12 mouse cellular contexts compared by ENCODE assay signal in the genomic region with DNA sequence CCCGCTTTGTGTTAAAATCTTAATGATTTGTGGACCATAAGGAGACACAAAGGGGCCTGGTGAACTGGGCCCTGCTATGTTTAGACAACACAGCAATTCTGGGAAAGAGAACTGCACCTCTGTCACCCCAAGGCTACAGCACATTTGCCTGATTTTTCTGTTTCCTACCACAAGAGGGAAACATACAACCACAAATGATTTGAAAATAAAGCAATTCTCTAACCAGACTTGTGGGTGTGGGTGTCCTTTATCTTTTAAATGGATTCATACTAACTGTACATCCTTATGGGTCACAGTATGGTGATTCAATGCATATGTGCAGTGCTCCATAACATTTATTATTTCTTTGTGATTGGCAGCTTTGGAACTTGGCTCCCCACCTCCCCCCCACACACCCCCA. TPM values are rescaled to one million over a fixed set of nuclear protein-coding genes. Genes with fewer than 3 reads are reported as not detected.
DNase-seq lines count a peak whose midpoint lies in the region; ATAC-seq and TF ChIP-seq lines count a peak whose summit lies in the region.
"Had no signal": no experiment of that assay in that cellular context is flagged by ENCODE, and none has a peak within 500 bp of the region (broad histone marks: within the 10 kb centered on the region; RNA-seq: fewer than 3 reads in every experiment).

No protein-coding gene starts in this region.

- H3K9ac ChIP-seq in embryonic facial prominence, embryonic 11.5 days (replicated peaks; ENCODE audit: low read length) = no peak overlapping the region
- H3K9ac ChIP-seq in neural tube, embryonic 11.5 days (ENCODE audit: low read length) = no peak overlapping the region
- H3K9ac ChIP-seq in intestine, embryonic 16.5 days (ENCODE audit: low read depth, low read length) = no peak overlapping the region
- H3K9ac ChIP-seq in stomach, postnatal 0 days (ENCODE audit: low read length) = no peak overlapping the region
- H3K9ac ChIP-seq: heart, embryonic 15.5 days; liver, embryonic 14.5 days had no signal

- peak; percentile 66 for DNase-seq in embryonic facial prominence, embryonic 11.5 days (ENCODE audit: low spot score)
- no peak for DNase-seq in embryonic facial prominence, embryonic 10.5 days (ENCODE audit: low spot score)
- peak; percentile 50 for DNase-seq in neural tube, embryonic 11.5 days (ENCODE audit: low spot score)
- no peak for DNase-seq in neural tube, embryonic 10.5 days (ENCODE audit: extremely low spot score, low spot score)
- no peak for DNase-seq in stomach, postnatal 0 days (ENCODE audit: low spot score)
- no peak for DNase-seq in left cerebral cortex, adult 9 months (ENCODE audit: low spot score in 2 of 2)
- DNase-seq in ovary, postnatal 10 days (ENCODE audit: low spot score) = no peak
- DNase-seq: cerebellum, adult 11 months; spleen, adult 18-20 months had no signal

- TF ChIP-seq CTCF in stomach, postnatal 0 days (IDR thresholded peaks at IDR 0.05; ENCODE audit: low read depth) = peak; percentile 79

- H3K27me3 ChIP-seq in embryonic facial prominence, embryonic 11.5 days (ENCODE audit: control insufficient read depth, insufficient read depth, low read length) = no peaks in the 10 kb centered on the region
- no peaks in the 10 kb centered on the region for H3K27me3 ChIP-seq in embryonic facial prominence, embryonic 10.5 days (replicated peaks; ENCODE audit: low read depth, poor library complexity, severe bottlenecking)
- no peaks in the 10 kb centered on the region for H3K27me3 ChIP-seq in neural tube, embryonic 11.5 days (ENCODE audit: control insufficient read depth, insufficient read depth, low read length)
- no peaks in the 10 kb centered on the region for H3K27me3 ChIP-seq in intestine, embryonic 16.5 days (replicated peaks; ENCODE audit: control insufficient read depth, insufficient read depth, low read length)
- H3K27me3 ChIP-seq in stomach, postnatal 0 days (ENCODE audit: control insufficient read depth, insufficient read depth, low read length) = no peaks in the 10 kb centered on the region
- H3K27me3 ChIP-seq: heart, embryonic 15.5 days had no signal

- no peak overlapping the region for H3K27ac ChIP-seq in embryonic facial prominence, embryonic 11.5 days (replicated peaks; ENCODE audit: low read depth, low read length)
- H3K27ac ChIP-seq in embryonic facial prominence, embryonic 10.5 days (replicated peaks) = no peak overlapping the region
- H3K27ac ChIP-seq in neural tube, embryonic 11.5 days (ENCODE audit: low read depth, low read length) = no peak overlapping the region
- 0 out of 2 replicates have a peak overlapping the region, but pooled peaks have one; percentile 21 for H3K27ac ChIP-seq in intestine, embryonic 16.5 days (ENCODE audit: low read length)
- H3K27ac ChIP-seq in stomach, postnatal 0 days (replicated peaks) = 0 out of 2 replicates have a peak overlapping the region, but pooled peaks have one; percentile 49
- H3K27ac ChIP-seq: heart, embryonic 15.5 days; liver, embryonic 14.5 days had no signal

- TF ChIP-seq EP300 in stomach, postnatal 0 days (optimal IDR thresholded peaks at IDR 0.05) = no peak

- H3K4me2 ChIP-seq in embryonic facial prominence, embryonic 11.5 days (ENCODE audit: low read depth, low read length) = no peak overlapping the region
- no peak overlapping the region for H3K4me2 ChIP-seq in neural tube, embryonic 11.5 days (ENCODE audit: low read depth)
- no peak overlapping the region for H3K4me2 ChIP-seq in intestine, embryonic 16.5 days (ENCODE audit: low read depth, low read length)
- no peak overlapping the region for H3K4me2 ChIP-seq in stomach, postnatal 0 days (replicated peaks; ENCODE audit: low read depth)
- H3K4me2 ChIP-seq: heart, embryonic 15.5 days had no signal

- no peak overlapping the region for H3K4me3 ChIP-seq in embryonic facial prominence, embryonic 11.5 days (ENCODE audit: low read depth, low read length)
- H3K4me3 ChIP-seq in embryonic facial prominence, embryonic 10.5 days = no peak overlapping the region
- H3K4me3 ChIP-seq in neural tube, embryonic 11.5 days (ENCODE audit: low read depth, low read length) = no peak overlapping the region
- H3K4me3 ChIP-seq in intestine, embryonic 16.5 days (ENCODE audit: low read length) = no peak overlapping the region
- no peak overlapping the region for H3K4me3 ChIP-seq in stomach, postnatal 0 days (ENCODE audit: low read depth, low read length)
- H3K4me3 ChIP-seq: heart, embryonic 15.5 days had no signal

- H3K36me3 ChIP-seq in embryonic facial prominence, embryonic 11.5 days (replicated peaks; ENCODE audit: control insufficient read depth, insufficient read depth, low read depth, low read length) = no peaks in the 10 kb centered on the region
- H3K36me3 ChIP-seq in embryonic facial prominence, embryonic 10.5 days (replicated peaks) = no peaks in the 10 kb centered on the region
- H3K36me3 ChIP-seq in neural tube, embryonic 11.5 days (ENCODE audit: control insufficient read depth, insufficient read depth, low read length) = no peaks in the 10 kb centered on the region
- H3K36me3 ChIP-seq in intestine, embryonic 16.5 days (ENCODE audit: control insufficient read depth, insufficient read depth, low read length) = no peaks in the 10 kb centered on the region
- no peaks in the 10 kb centered on the region for H3K36me3 ChIP-seq in stomach, postnatal 0 days (ENCODE audit: control insufficient read depth, insufficient read depth, low read length)

- ATAC-seq in embryonic facial prominence, embryonic 11.5 days (replicated peaks; ENCODE audit: insufficient number of reproducible peaks, low FRiP score, low TSS enrichment, low read depth) = no peak
- ATAC-seq in neural tube, embryonic 11.5 days (ENCODE audit: insufficient read depth, low FRiP score, low TSS enrichment) = no peak
- no peak for ATAC-seq in intestine, embryonic 16.5 days
- ATAC-seq in stomach, postnatal 0 days (ENCODE audit: low FRiP score, low TSS enrichment) = peak; percentile 42

- no peaks in the 10 kb centered on the region for H3K4me1 ChIP-seq in embryonic facial prominence, embryonic 11.5 days (ENCODE audit: control insufficient read depth, insufficient read depth, low read length)
- H3K4me1 ChIP-seq in embryonic facial prominence, embryonic 10.5 days = no peaks in the 10 kb centered on the region; the same call in 1 of the 2 replicates
- no peaks in the 10 kb centered on the region for H3K4me1 ChIP-seq in neural tube, embryonic 11.5 days (ENCODE audit: control insufficient read depth, insufficient read depth, low read length)
- no peaks in the 10 kb centered on the region for H3K4me1 ChIP-seq in intestine, embryonic 16.5 days (ENCODE audit: control insufficient read depth, insufficient read depth, low read length)
- H3K4me1 ChIP-seq in stomach, postnatal 0 days (replicated peaks; ENCODE audit: control insufficient read depth, insufficient read depth) = no peaks in the 10 kb centered on the region; the same call in 1 of the 2 replicates

- H3K9me3 ChIP-seq in embryonic facial prominence, embryonic 11.5 days (replicated peaks; ENCODE audit: control insufficient read depth, low read length) = no peaks in the 10 kb centered on the region
- no peaks in the 10 kb centered on the region for H3K9me3 ChIP-seq in embryonic facial prominence, embryonic 10.5 days
- H3K9me3 ChIP-seq in neural tube, embryonic 11.5 days (ENCODE audit: control insufficient read depth, low read length) = no peaks in the 10 kb centered on the region
- H3K9me3 ChIP-seq in intestine, embryonic 16.5 days (ENCODE audit: control insufficient read depth, low read length) = no peaks in the 10 kb centered on the region
- no peaks in the 10 kb centered on the region for H3K9me3 ChIP-seq in stomach, postnatal 0 days (ENCODE audit: control insufficient read depth, low read length)
- H3K9me3 ChIP-seq: heart, embryonic 15.5 days had no signal

- WGBS in embryonic facial prominence, embryonic 11.5 days = 78% methylated on average over 1 of the region's 1 CpGs
- WGBS in embryonic facial prominence, embryonic 10.5 days = 85% methylated on average over 1 of the region's 1 CpGs
- WGBS in neural tube, embryonic 11.5 days = 84% methylated on average over 1 of the region's 1 CpGs
- WGBS in intestine, embryonic 16.5 days = 58% methylated on average over 1 of the region's 1 CpGs
- WGBS in stomach, postnatal 0 days = 49% methylated on average over 1 of the region's 1 CpGs

RNA-seq across cellular contexts. Expression of gene Itgb3bp, which starts 17.6 kb away (rescaled TPM):
- 50.1 and 56.8 TPM in 2 replicates for polyA plus RNA-seq in embryonic facial prominence, embryonic 11.5 days (2014; fragmentation: Nextera tagmentation; extraction: Ambion mirVana)
- polyA plus RNA-seq in embryonic facial prominence, embryonic 10.5 days (2016; fragmentation: Nextera tagmentation; extraction: Ambion mirVana) = 52.7 and 55.7 TPM in 2 replicates
- polyA plus RNA-seq in neural tube, embryonic 11.5 days (2014; fragmentation: Nextera tagmentation; extraction: Ambion mirVana) = 44.7 and 49.4 TPM in 2 replicates
- polyA plus RNA-seq in intestine, embryonic 16.5 days (2015; fragmentation: Nextera tagmentation; extraction: Ambion mirVana) = 28.8 and 30.5 TPM in 2 replicates
- 19.2 and 19.6 TPM in 2 replicates for polyA plus RNA-seq in stomach, postnatal 0 days (2015; fragmentation: Nextera tagmentation; extraction: Ambion mirVana)

RNA-seq across cellular contexts. Expression of gene Pgm1, which starts 18.0 kb away (rescaled TPM):
- 53.8 and 58.2 TPM in 2 replicates for polyA plus RNA-seq in embryonic facial prominence, embryonic 11.5 days (2014; fragmentation: Nextera tagmentation; extraction: Ambion mirVana)
- polyA plus RNA-seq in embryonic facial prominence, embryonic 10.5 days (2016; fragmentation: Nextera tagmentation; extraction: Ambion mirVana) = 62.9 and 77.5 TPM in 2 replicates
- polyA plus RNA-seq in neural tube, embryonic 11.5 days (2014; fragmentation: Nextera tagmentation; extraction: Ambion mirVana) = 52.1 and 54.7 TPM in 2 replicates
- polyA plus RNA-seq in intestine, embryonic 16.5 days (2015; fragmentation: Nextera tagmentation; extraction: Ambion mirVana) = 258 and 271 TPM in 2 replicates
- 50.3 and 52.4 TPM in 2 replicates for polyA plus RNA-seq in stomach, postnatal 0 days (2015; fragmentation: Nextera tagmentation; extraction: Ambion mirVana)

Comparison
In these comparisons a context has a peak if more than half of its experiments do, and no peak if none do; other contexts are left out.
1. DNase-seq: peak in embryonic facial prominence, embryonic 11.5 days (single experiment) and neural tube, embryonic 11.5 days (single experiment); none in embryonic facial prominence, embryonic 10.5 days (single experiment), neural tube, embryonic 10.5 days (single experiment), stomach, postnatal 0 days (single experiment), left cerebral cortex, adult 9 months (0 of 2) and ovary, postnatal 10 days (single experiment).
2. H3K27ac ChIP-seq: peak in intestine, embryonic 16.5 days (single experiment) and stomach, postnatal 0 days (single experiment); none in embryonic facial prominence, embryonic 11.5 days (single experiment), embryonic facial prominence, embryonic 10.5 days (single experiment) and neural tube, embryonic 11.5 days (single experiment).